Mouse (Mus musculus): ENCODE data around the gene Zfp704. TPM values are rescaled to one million over a fixed set of nuclear protein-coding genes. Genes with fewer than 3 reads are reported as not detected.

Gene Zfp704
- polyA plus RNA-seq, 1 experiment from 2014 or later, result 14.7 TPM

GRCm38 (mm10) chr3:9475501-9475900 is 134.4 kb downstream of the Zfp704 start:
- H3K27me3 ChIP-seq (ENCODE audit: control insufficient read depth, insufficient read depth, low read length), result no peaks in the 10 kb centered on the region
- H3K9ac ChIP-seq, result no peak overlapping the region
- ATAC-seq (ENCODE audit: low FRiP score), result no peak
- no peak for DNase-seq (ENCODE audit: low spot score)
- no peaks in the 10 kb centered on the region for H3K4me1 ChIP-seq (replicated peaks; ENCODE audit: control insufficient read depth, insufficient read depth, low read length)
- H3K4me2 ChIP-seq (replicated peaks), result no peak overlapping the region
- no peak overlapping the region for H3K4me3 ChIP-seq (replicated peaks; ENCODE audit: low read length)
- no peak overlapping the region for H3K27ac ChIP-seq
- H3K36me3 ChIP-seq (replicated peaks; ENCODE audit: control insufficient read depth, insufficient read depth), result no peaks in the 10 kb centered on the region
- WGBS, result 90% methylated on average over 5 of the region's 5 CpGs
- H3K9me3 ChIP-seq (ENCODE audit: control insufficient read depth, low read length), result no peaks in the 10 kb centered on the region

- Histone ChIP-seq H3K27me3 (ENCODE audit: control insufficient read depth, insufficient read depth, low read length) (no peaks in the 10 kb centered on the region), H3K27ac (no peak overlapping the region), H3K4me2 (replicated peaks) (no peak overlapping the region), H3K36me3 (replicated peaks; ENCODE audit: control insufficient read depth, insufficient read depth) (no peaks in the 10 kb centered on the region), H3K9me3 (ENCODE audit: control insufficient read depth, low read length) (no peaks in the 10 kb centered on the region), H3K4me3 (replicated peaks; ENCODE audit: low read length) (no peak overlapping the region), H3K4me1 (replicated peaks; ENCODE audit: control insufficient read depth, insufficient read depth, low read length) (no peaks in the 10 kb centered on the region), H3K9ac (no peak overlapping the region)
- DNase-seq (ENCODE audit: low spot score), result no peak
- ATAC-seq (ENCODE audit: low FRiP score), result no peak
- 96% methylated on average over 6 of the region's 6 CpGs for WGBS
These were observed 135.6 kb downstream of the Zfp704 start for GRCm38 (mm10) chr3:9474331-9474730.

GRCm38 (mm10) chr3:9466287-9466686 is 143.6 kb downstream of the Zfp704 start:
- DNase-seq (ENCODE audit: low spot score), result peak; percentile 76
- no peak overlapping the region for H3K4me2 ChIP-seq (replicated peaks)
- 43% methylated on average over 3 of the region's 3 CpGs for WGBS
- no peaks in the 10 kb centered on the region for H3K4me1 ChIP-seq (replicated peaks; ENCODE audit: control insufficient read depth, insufficient read depth, low read length)
- H3K9me3 ChIP-seq (ENCODE audit: control insufficient read depth, low read length), result no peaks in the 10 kb centered on the region
- H3K4me3 ChIP-seq (replicated peaks; ENCODE audit: low read length), result no peak overlapping the region
- H3K27me3 ChIP-seq (ENCODE audit: control insufficient read depth, insufficient read depth, low read length), result no peaks in the 10 kb centered on the region
- H3K36me3 ChIP-seq (replicated peaks; ENCODE audit: control insufficient read depth, insufficient read depth), result no peaks in the 10 kb centered on the region
- H3K27ac ChIP-seq, result no peak overlapping the region
- no peak overlapping the region for H3K9ac ChIP-seq
- 0 out of 2 replicates have a peak, but pooled peaks have one; percentile 39 for ATAC-seq (ENCODE audit: low FRiP score)

- H3K4me2 ChIP-seq (replicated peaks), result no peak overlapping the region
- no peaks in the 10 kb centered on the region for H3K27me3 ChIP-seq (ENCODE audit: control insufficient read depth, insufficient read depth, low read length)
- H3K4me3 ChIP-seq (replicated peaks; ENCODE audit: low read length), result no peak overlapping the region
- WGBS, result 90% methylated on average over 4 of the region's 4 CpGs
- no peak for DNase-seq (ENCODE audit: low spot score)
- H3K9me3 ChIP-seq (ENCODE audit: control insufficient read depth, low read length), result no peaks in the 10 kb centered on the region
- ATAC-seq (ENCODE audit: low FRiP score), result no peak
- no peak overlapping the region for H3K9ac ChIP-seq
- no peak overlapping the region for H3K27ac ChIP-seq
- H3K36me3 ChIP-seq (replicated peaks; ENCODE audit: control insufficient read depth, insufficient read depth), result no peaks in the 10 kb centered on the region
- no peaks in the 10 kb centered on the region for H3K4me1 ChIP-seq (replicated peaks; ENCODE audit: control insufficient read depth, insufficient read depth, low read length)
These were observed 144.2 kb downstream of the Zfp704 start for GRCm38 (mm10) chr3:9465731-9466130.

GRCm38 (mm10) chr3:9461660-9462059 is 148.2 kb downstream of the Zfp704 start:
- H3K27me3 ChIP-seq (ENCODE audit: control insufficient read depth, insufficient read depth, low read length), result no peaks in the 10 kb centered on the region
- no peaks in the 10 kb centered on the region for H3K4me1 ChIP-seq (replicated peaks; ENCODE audit: control insufficient read depth, insufficient read depth, low read length)
- ATAC-seq (ENCODE audit: low FRiP score) (no peak), DNase-seq (ENCODE audit: low spot score) (no peak)
- H3K4me2 ChIP-seq (replicated peaks), result no peak overlapping the region
- no peaks in the 10 kb centered on the region for H3K36me3 ChIP-seq (replicated peaks; ENCODE audit: control insufficient read depth, insufficient read depth)
- H3K27ac ChIP-seq, result no peak overlapping the region
- 89% methylated on average over 5 of the region's 5 CpGs for whole genome bisulfite sequencing
- H3K9ac ChIP-seq, result no peak overlapping the region
- H3K9me3 ChIP-seq (ENCODE audit: control insufficient read depth, low read length), result no peaks in the 10 kb centered on the region
- H3K4me3 ChIP-seq (replicated peaks; ENCODE audit: low read length), result no peak overlapping the region

GRCm38 (mm10) chr3:9460284-9460683 is 149.6 kb downstream of the Zfp704 start:
- no peak for ATAC-seq (ENCODE audit: low FRiP score)
- DNase-seq (ENCODE audit: low spot score), result no peak
- 95% methylated on average over 6 of the region's 6 CpGs for WGBS

GRCm38 (mm10) chr3:9456380-9456890 is 153.4 kb downstream of the Zfp704 start:
- WGBS, result 74% methylated on average over 10 of the region's 10 CpGs
- no peak for DNase-seq (ENCODE audit: low spot score)

More at GRCm38 (mm10) chr3:9460284-9460683, 149.6 kb downstream of the Zfp704 start:
- no peak overlapping the region for H3K4me3 ChIP-seq (replicated peaks; ENCODE audit: low read length)
- H3K4me2 ChIP-seq (replicated peaks), result no peak overlapping the region
- no peaks in the 10 kb centered on the region for H3K9me3 ChIP-seq (ENCODE audit: control insufficient read depth, low read length)
- H3K4me1 ChIP-seq (replicated peaks; ENCODE audit: control insufficient read depth, insufficient read depth, low read length), result no peaks in the 10 kb centered on the region
- no peaks in the 10 kb centered on the region for H3K36me3 ChIP-seq (replicated peaks; ENCODE audit: control insufficient read depth, insufficient read depth)
- no peaks in the 10 kb centered on the region for H3K27me3 ChIP-seq (ENCODE audit: control insufficient read depth, insufficient read depth, low read length)
- no peak overlapping the region for H3K9ac ChIP-seq
- H3K27ac ChIP-seq, result no peak overlapping the region

GRCm38 (mm10) chr3:9455351-9455750 is 154.5 kb downstream of the Zfp704 start:
- H3K27me3 ChIP-seq (ENCODE audit: control insufficient read depth, insufficient read depth, low read length), result no peaks in the 10 kb centered on the region
- H3K36me3 ChIP-seq (replicated peaks; ENCODE audit: control insufficient read depth, insufficient read depth), result peaks cover 5% of the 10 kb centered on the region; the same call in 1 of the 2 replicates
- no peak for ATAC-seq (ENCODE audit: low FRiP score)
- H3K4me3 ChIP-seq (replicated peaks; ENCODE audit: low read length), result no peak overlapping the region
- H3K4me1 ChIP-seq (replicated peaks; ENCODE audit: control insufficient read depth, insufficient read depth, low read length), result no peaks in the 10 kb centered on the region
- H3K4me2 ChIP-seq (replicated peaks), result no peak overlapping the region
- no peak overlapping the region for H3K27ac ChIP-seq
- no peak for DNase-seq (ENCODE audit: low spot score)
- 99% methylated on average over 5 of the region's 5 CpGs for WGBS
- no peaks in the 10 kb centered on the region for H3K9me3 ChIP-seq (ENCODE audit: control insufficient read depth, low read length)
- no peak overlapping the region for H3K9ac ChIP-seq

More at GRCm38 (mm10) chr3:9456380-9456890, 153.4 kb downstream of the Zfp704 start:
- no peak for ATAC-seq (ENCODE audit: low FRiP score)
- H3K4me1 ChIP-seq (replicated peaks; ENCODE audit: control insufficient read depth, insufficient read depth, low read length), result no peaks in the 10 kb centered on the region
- H3K36me3 ChIP-seq (replicated peaks; ENCODE audit: control insufficient read depth, insufficient read depth), result peaks cover 5% of the 10 kb centered on the region; the same call in 1 of the 2 replicates
- no peak overlapping the region for H3K27ac ChIP-seq
- no peaks in the 10 kb centered on the region for H3K27me3 ChIP-seq (ENCODE audit: control insufficient read depth, insufficient read depth, low read length)
- no peak overlapping the region for H3K9ac ChIP-seq
- no peak overlapping the region for H3K4me3 ChIP-seq (replicated peaks; ENCODE audit: low read length)
- no peak overlapping the region for H3K4me2 ChIP-seq (replicated peaks)
- H3K9me3 ChIP-seq (ENCODE audit: control insufficient read depth, low read length), result no peaks in the 10 kb centered on the region

GRCm38 (mm10) chr3:9454556-9455330 is 155.1 kb downstream of the Zfp704 start:
- Histone ChIP-seq H3K9me3 (ENCODE audit: control insufficient read depth, low read length) (no peaks in the 10 kb centered on the region), H3K4me3 (replicated peaks; ENCODE audit: low read length) (no peak overlapping the region), H3K27me3 (ENCODE audit: control insufficient read depth, insufficient read depth, low read length) (no peaks in the 10 kb centered on the region), H3K36me3 (replicated peaks; ENCODE audit: control insufficient read depth, insufficient read depth) (peaks cover 5% of the 10 kb centered on the region; the same call in 1 of the 2 replicates), H3K4me2 (replicated peaks) (no peak overlapping the region), H3K27ac (no peak overlapping the region), H3K4me1 (replicated peaks; ENCODE audit: control insufficient read depth, insufficient read depth, low read length) (no peaks in the 10 kb centered on the region), H3K9ac (no peak overlapping the region)
- 90% methylated on average over 8 of the region's 8 CpGs for WGBS
- DNase-seq (ENCODE audit: low spot score) (no peak), ATAC-seq (ENCODE audit: low FRiP score) (no peak)

Data from hindbrain, embryonic 14.5 days (tissue).